ENCODE assay signal across 1 mouse cellular context in genomic region chr1:157412454-157413369, GRCm38 (mm10).
TF ChIP-seq lines count a peak whose summit lies in the region.

Rasal2 (minus strand) TSS chr1:157412595.

TF ChIP-seq in MEL, 35 proteins besides CTCF, POLR2A, EP300 and RAD21 (continued from another document):
- TF ChIP-seq E2F4 (IDR thresholded peaks at IDR 0.05; ENCODE audit: borderline replicate concordance, low read depth, low read length) (no peak), TBP (IDR thresholded peaks at IDR 0.05; ENCODE audit: low read depth, low read length) (no peak), USF1 (IDR thresholded peaks at IDR 0.05; ENCODE audit: low read depth, low read length) (peak; percentile 64), GABPA (IDR thresholded peaks at IDR 0.05; ENCODE audit: low read depth, low read length) (no peak), HCFC1 (IDR thresholded peaks at IDR 0.05; ENCODE audit: low read depth, low read length) (peak; percentile 88), MAZ (IDR thresholded peaks at IDR 0.05; ENCODE audit: low read depth, low read length) (peak; percentile 89)
